Mouse (Mus musculus): ENCODE data around the gene Gckr. TPM values are rescaled to one million over a fixed set of nuclear protein-coding genes. Genes with fewer than 3 reads are reported as not detected.

Gene Gckr
- polyA plus RNA-seq (2015; fragmentation: Nextera tagmentation; extraction: Ambion mirVana), result 0.09 TPM in 1 of 2 replicates, not detected in the other

GRCm38 (mm10) chr5:31297047-31297757 lies at the start of gene Gckr:
TSS of gene Gckr (plus strand) at chr5:31297443.
- H3K4me1 ChIP-seq (replicated peaks; ENCODE audit: insufficient read depth, low read length), result peaks cover 4% of the 10 kb centered on the region; the same call in 1 of the 2 replicates
- no peak within 1 kb of the TSS for H3K27ac ChIP-seq
- no peaks in the 10 kb centered on the region for H3K27me3 ChIP-seq (ENCODE audit: insufficient read depth, low read length)
- DNase-seq (ENCODE audit: low spot score) (no peak), ATAC-seq (replicated peaks; ENCODE audit: low FRiP score, low read depth) (no peak)
- peak within 1 kb of the TSS; percentile 100 for H3K4me2 ChIP-seq (ENCODE audit: low read length)
- no peak within 1 kb of the TSS for H3K4me3 ChIP-seq (replicated peaks; ENCODE audit: low read depth, low read length)
- no peaks in the 10 kb centered on the region for H3K36me3 ChIP-seq (ENCODE audit: insufficient read depth, low read length)
- H3K9me3 ChIP-seq (replicated peaks; ENCODE audit: low read length), result no peaks in the 10 kb centered on the region
- H3K9ac ChIP-seq (ENCODE audit: low read depth, low read length), result no peak within 1 kb of the TSS
- WGBS, result 72% methylated on average over 13 of the region's 13 CpGs
- no peak for TF ChIP-seq CTCF (IDR thresholded peaks at IDR 0.05; ENCODE audit: low read depth)

GRCm38 (mm10) chr5:31250716-31251115 lies 46.5 kb upstream of the Gckr start:
- WGBS, result 38% methylated on average over 4 of the region's 4 CpGs
- Histone ChIP-seq H3K27ac (no peak overlapping the region), H3K9ac (ENCODE audit: low read depth, low read length) (0 out of 2 replicates have a peak overlapping the region, but pooled peaks have one; percentile 25), H3K4me2 (ENCODE audit: low read length) (no peak overlapping the region), H3K27me3 (ENCODE audit: insufficient read depth, low read length) (no peaks in the 10 kb centered on the region), H3K4me3 (replicated peaks; ENCODE audit: low read depth, low read length) (no peak overlapping the region), H3K36me3 (ENCODE audit: insufficient read depth, low read length) (peaks cover 59% of the 10 kb centered on the region), H3K9me3 (replicated peaks; ENCODE audit: low read length) (no peaks in the 10 kb centered on the region), H3K4me1 (replicated peaks; ENCODE audit: insufficient read depth, low read length) (0 out of 2 replicates have a peak, but pooled peaks cover 4% of the 10 kb centered on the region)
- ATAC-seq (replicated peaks; ENCODE audit: low FRiP score, low read depth), result no peak
- no peak for TF ChIP-seq CTCF (IDR thresholded peaks at IDR 0.05; ENCODE audit: low read depth)
- DNase-seq (ENCODE audit: low spot score), result no peak

- Histone ChIP-seq H3K4me3 (replicated peaks; ENCODE audit: low read depth, low read length) (peak within 1 kb of the TSS; percentile 20), H3K27ac (no peak within 1 kb of the TSS; the same call in 1 of the 2 replicates), H3K36me3 (ENCODE audit: insufficient read depth, low read length) (peaks cover 54% of the 10 kb centered on the region), H3K9me3 (replicated peaks; ENCODE audit: low read length) (no peaks in the 10 kb centered on the region), H3K9ac (ENCODE audit: low read depth, low read length) (peak within 1 kb of the TSS; percentile 25; the same call in 1 of the 2 replicates), H3K27me3 (ENCODE audit: insufficient read depth, low read length) (no peaks in the 10 kb centered on the region), H3K4me2 (ENCODE audit: low read length) (peak within 1 kb of the TSS; percentile 49), H3K4me1 (replicated peaks; ENCODE audit: insufficient read depth, low read length) (0 out of 2 replicates have a peak, but pooled peaks cover 4% of the 10 kb centered on the region)
- TF ChIP-seq CTCF (IDR thresholded peaks at IDR 0.05; ENCODE audit: low read depth), result no peak
- 16% methylated on average over 45 of the region's 47 CpGs for WGBS
- peak; percentile 89 for ATAC-seq (replicated peaks; ENCODE audit: low FRiP score, low read depth)
- peak; percentile 52 for DNase-seq (ENCODE audit: low spot score)
These were observed 45.6 kb upstream of the Gckr start, which contains the start of gene Krtcap3 for GRCm38 (mm10) chr5:31251541-31252101. TSS of gene Krtcap3 (plus strand) at chr5:31251691.

DNA sequence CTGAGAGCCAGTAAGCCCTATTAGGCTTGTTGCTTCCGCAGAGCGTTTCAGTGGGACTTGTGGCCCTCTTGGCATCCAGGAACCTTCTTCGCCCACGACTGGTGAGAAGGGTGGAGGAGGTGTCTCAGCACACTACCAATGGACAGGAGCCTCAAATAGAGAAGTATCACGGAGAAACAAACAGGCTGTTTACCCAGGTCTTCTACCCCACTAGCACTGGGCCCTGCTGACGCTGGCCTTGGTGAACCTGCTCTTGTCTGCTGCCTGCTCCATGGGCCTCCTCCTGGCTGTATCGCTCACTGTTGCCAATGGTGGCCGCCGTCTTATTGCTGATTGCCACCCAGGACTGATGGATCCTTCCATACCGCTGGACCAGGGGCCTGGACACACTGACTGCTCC lies 45.1 kb upstream of the Gckr start:
- WGBS, result 53% methylated on average over 10 of the region's 10 CpGs
- 0 out of 2 replicates have a peak, but pooled peaks have one; percentile 0 for ATAC-seq (replicated peaks; ENCODE audit: low FRiP score, low read depth)
- peak overlapping the region; percentile 20 for H3K4me3 ChIP-seq (replicated peaks; ENCODE audit: low read depth, low read length)
- no peak overlapping the region for H3K27ac ChIP-seq
- H3K27me3 ChIP-seq (ENCODE audit: insufficient read depth, low read length), result no peaks in the 10 kb centered on the region
- H3K4me2 ChIP-seq (ENCODE audit: low read length), result peak overlapping the region; percentile 49
- peak overlapping the region; percentile 25; the same call in 1 of the 2 replicates for H3K9ac ChIP-seq (ENCODE audit: low read depth, low read length)
- no peak for TF ChIP-seq CTCF (IDR thresholded peaks at IDR 0.05; ENCODE audit: low read depth)
- 0 out of 2 replicates have a peak, but pooled peaks cover 4% of the 10 kb centered on the region for H3K4me1 ChIP-seq (replicated peaks; ENCODE audit: insufficient read depth, low read length)
- H3K9me3 ChIP-seq (replicated peaks; ENCODE audit: low read length), result no peaks in the 10 kb centered on the region
- no peak for DNase-seq (ENCODE audit: low spot score)
- peaks cover 52% of the 10 kb centered on the region for H3K36me3 ChIP-seq (ENCODE audit: insufficient read depth, low read length)

DNA sequence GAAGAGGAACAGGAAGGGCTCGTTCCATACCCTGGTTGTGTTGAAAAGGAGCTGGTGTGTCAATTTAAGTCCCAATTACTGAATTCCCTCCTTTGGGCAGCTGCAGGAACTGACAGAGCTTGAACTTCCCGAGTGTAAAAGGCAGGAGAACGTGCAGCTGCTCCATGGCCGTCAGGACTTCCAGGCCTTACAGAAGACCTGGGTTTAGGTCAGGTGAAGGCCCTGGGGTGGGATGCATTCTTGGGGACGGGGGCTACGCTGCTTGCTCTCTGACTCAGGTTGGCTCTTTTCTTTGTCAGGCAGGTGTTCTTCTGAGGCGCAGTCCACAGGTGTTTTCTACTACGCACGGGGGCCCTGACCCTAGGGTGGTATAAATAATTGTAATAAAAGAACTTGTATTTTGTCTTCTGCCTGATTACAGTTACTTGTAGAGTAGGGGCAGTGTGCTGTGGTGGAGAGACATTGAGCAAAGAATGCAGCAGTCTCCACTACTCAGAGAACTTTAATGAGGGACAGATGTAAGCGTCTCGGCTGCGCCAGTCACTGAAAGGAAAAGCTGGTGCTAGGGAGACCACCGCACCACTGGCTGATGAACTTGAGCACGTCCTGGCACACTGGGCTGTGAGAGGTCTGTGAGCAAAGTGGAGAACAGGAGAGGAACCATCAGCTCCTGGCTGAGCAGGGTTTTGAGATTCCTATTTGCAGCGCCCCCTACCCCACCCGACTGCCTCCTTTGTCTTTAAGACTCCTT lies 44.3 kb upstream of the Gckr start:
- 0 out of 2 replicates have a peak, but pooled peaks cover 4% of the 10 kb centered on the region for H3K4me1 ChIP-seq (replicated peaks; ENCODE audit: insufficient read depth, low read length)
- DNase-seq (ENCODE audit: low spot score), result no peak
- WGBS, result 74% methylated on average over 16 of the region's 16 CpGs
- no peak for TF ChIP-seq CTCF (IDR thresholded peaks at IDR 0.05; ENCODE audit: low read depth)
- H3K9ac ChIP-seq (ENCODE audit: low read depth, low read length), result no peak overlapping the region
- H3K27ac ChIP-seq, result no peak overlapping the region
- peaks cover 44% of the 10 kb centered on the region for H3K36me3 ChIP-seq (ENCODE audit: insufficient read depth, low read length)
- H3K4me3 ChIP-seq (replicated peaks; ENCODE audit: low read depth, low read length), result no peak overlapping the region
- H3K27me3 ChIP-seq (ENCODE audit: insufficient read depth, low read length), result no peaks in the 10 kb centered on the region
- H3K4me2 ChIP-seq (ENCODE audit: low read length), result peak overlapping the region; percentile 49; the same call in 1 of the 2 replicates
- no peaks in the 10 kb centered on the region for H3K9me3 ChIP-seq (replicated peaks; ENCODE audit: low read length)
- ATAC-seq (replicated peaks; ENCODE audit: low FRiP score, low read depth), result no peak

DNA sequence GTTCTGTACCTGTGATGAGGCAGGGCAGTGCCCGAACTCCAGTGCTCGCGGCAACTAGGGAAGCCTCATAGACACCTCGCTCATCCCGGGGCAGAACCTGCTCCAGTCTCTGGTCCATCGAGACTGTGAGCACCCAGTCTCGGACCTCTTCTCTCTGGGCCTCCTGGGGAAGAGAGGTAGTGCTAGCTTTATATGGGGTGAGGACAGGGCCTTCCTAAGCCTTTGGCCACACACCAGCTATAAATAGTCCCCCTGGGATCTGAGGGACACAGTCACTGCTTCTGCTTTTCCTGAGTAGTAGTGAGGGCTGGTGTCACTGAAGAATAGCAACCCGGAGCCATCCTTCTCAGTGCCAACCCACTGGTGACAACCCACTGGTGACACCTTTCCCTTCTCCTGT lies 43.4 kb upstream of the Gckr start:
- Histone ChIP-seq H3K27ac (no peak overlapping the region), H3K9me3 (replicated peaks; ENCODE audit: low read length) (no peaks in the 10 kb centered on the region), H3K27me3 (ENCODE audit: insufficient read depth, low read length) (no peaks in the 10 kb centered on the region), H3K9ac (ENCODE audit: low read depth, low read length) (no peak overlapping the region), H3K36me3 (ENCODE audit: insufficient read depth, low read length) (peaks cover 37% of the 10 kb centered on the region), H3K4me3 (replicated peaks; ENCODE audit: low read depth, low read length) (no peak overlapping the region), H3K4me2 (ENCODE audit: low read length) (no peak overlapping the region), H3K4me1 (replicated peaks; ENCODE audit: insufficient read depth, low read length) (0 out of 2 replicates have a peak, but pooled peaks cover 4% of the 10 kb centered on the region)
- no peak for TF ChIP-seq CTCF (IDR thresholded peaks at IDR 0.05; ENCODE audit: low read depth)
- 96% methylated on average over 8 of the region's 8 CpGs for WGBS
- no peak for DNase-seq (ENCODE audit: low spot score)
- ATAC-seq (replicated peaks; ENCODE audit: low FRiP score, low read depth), result no peak
